Mouse (Mus musculus) G1E (cell line): ENCODE results near the gene Lrfn3.

Experiments used
- CTCF ChIP-seq: IDR thresholded peaks from 2 replicates; pipeline ENCODE4 v1.5.1; 2012; ENCODE audit warnings: low read depth, low read length, inconsistent platforms, mixed read lengths
- GATA2 ChIP-seq: IDR thresholded peaks from 2 replicates; pipeline ENCODE4 v1.6.1; 2012; ENCODE audit warnings: low read depth, low read length, inconsistent platforms, borderline replicate concordance

DNA sequence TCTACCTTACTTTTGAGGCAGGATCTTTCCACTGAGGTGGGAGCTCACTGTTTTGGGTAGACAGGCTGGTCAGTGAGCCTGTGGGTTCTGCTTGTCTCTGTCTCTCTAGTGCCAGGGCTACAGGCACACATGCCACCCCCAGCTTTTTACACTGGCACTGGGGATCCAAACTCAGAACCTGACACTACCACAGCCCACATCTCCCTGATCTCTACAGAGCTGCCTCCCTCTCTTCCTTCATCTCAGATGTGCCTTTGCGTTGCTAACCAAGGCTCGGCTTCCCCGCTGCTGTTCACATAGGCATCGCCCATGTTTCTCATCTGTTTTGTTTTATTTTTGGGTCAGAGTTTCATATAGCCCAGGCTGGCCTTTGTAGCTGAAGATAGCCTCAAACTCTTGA is 31.1 kb upstream of the Lrfn3 start:
- TF ChIP-seq CTCF, result no peak
- no peak for TF ChIP-seq GATA2
